Mouse (Mus musculus): ENCODE data around the gene Lrrc42. TPM values are rescaled to one million over a fixed set of nuclear protein-coding genes. Genes with fewer than 3 reads are reported as not detected.

Gene Lrrc42
- polyA plus RNA-seq, 1 experiment from 2014 or later: 54.4 TPM

GRCm38 (mm10) chr4:107285446-107286200, 32.3 kb upstream of the Lrrc42 start:
- H3K9ac ChIP-seq: no peak overlapping the region
- no peaks in the 10 kb centered on the region for H3K27me3 ChIP-seq (replicated peaks)
- 55% methylated on average over 3 of the region's 3 CpGs for WGBS
- no peak overlapping the region for H3K4me3 ChIP-seq (replicated peaks)
- H3K27ac ChIP-seq: no peak overlapping the region
- H3K9me3 ChIP-seq: no peaks in the 10 kb centered on the region
- ATAC-seq (ENCODE audit: insufficient read depth, low FRiP score, low read depth): no peak
- H3K4me2 ChIP-seq: no peak overlapping the region
- no peaks in the 10 kb centered on the region for H3K4me1 ChIP-seq
- H3K36me3 ChIP-seq: no peaks in the 10 kb centered on the region

DNA sequence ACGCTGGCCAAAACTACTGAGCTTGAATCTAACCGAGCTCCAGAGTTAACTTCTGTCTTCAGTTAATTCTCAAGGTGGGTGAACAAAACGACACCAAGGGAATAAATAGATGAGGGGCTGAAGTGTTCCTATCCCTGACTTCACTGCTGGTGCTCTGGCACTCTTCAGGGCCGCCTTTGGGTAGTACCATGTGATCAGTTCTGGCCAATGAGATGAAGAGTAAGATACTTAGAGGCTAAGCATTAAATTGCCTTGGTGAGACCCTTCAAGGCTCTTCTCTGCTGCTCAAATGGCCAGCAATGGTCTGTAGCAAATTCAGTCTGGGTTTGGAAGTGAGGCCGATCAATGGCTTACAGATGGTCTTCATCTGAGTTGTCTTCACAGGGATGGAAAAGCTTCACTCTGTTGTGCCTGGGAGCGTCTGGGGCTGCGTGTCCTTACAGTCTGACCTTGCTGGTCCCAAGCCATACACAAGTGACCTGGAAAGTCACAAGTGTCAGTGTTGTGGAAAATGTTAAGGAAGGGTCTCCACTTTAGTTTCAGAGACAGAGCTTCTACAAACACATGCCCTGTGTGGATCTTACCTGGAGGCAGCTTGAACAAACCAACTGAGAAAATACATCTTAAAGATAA, 27.6 kb upstream of the Lrrc42 start:
- Histone ChIP-seq H3K9ac (no peak overlapping the region), H3K27ac (no peak overlapping the region), H3K9me3 (no peaks in the 10 kb centered on the region), H3K4me3 (replicated peaks) (no peak overlapping the region), H3K4me1 (no peaks in the 10 kb centered on the region), H3K36me3 (no peaks in the 10 kb centered on the region), H3K27me3 (replicated peaks) (no peaks in the 10 kb centered on the region), H3K4me2 (no peak overlapping the region)
- no peak for ATAC-seq (ENCODE audit: insufficient read depth, low FRiP score, low read depth)
- 80% methylated on average over 7 of the region's 7 CpGs for WGBS

- ATAC-seq (ENCODE audit: insufficient read depth, low FRiP score, low read depth): no peak
- 40% methylated on average over 8 of the region's 8 CpGs for WGBS
- H3K4me3 ChIP-seq (replicated peaks): no peak overlapping the region
These were observed 24.9 kb upstream of the Lrrc42 start for GRCm38 (mm10) chr4:107278188-107278707.

GRCm38 (mm10) chr4:107274511-107274910, 21.2 kb upstream of the Lrrc42 start:
- WGBS: 60% methylated on average over 5 of the region's 5 CpGs
- Histone ChIP-seq H3K36me3 (no peaks in the 10 kb centered on the region), H3K4me1 (no peaks in the 10 kb centered on the region), H3K4me2 (no peak overlapping the region), H3K4me3 (replicated peaks) (no peak overlapping the region), H3K27ac (no peak overlapping the region), H3K9me3 (no peaks in the 10 kb centered on the region), H3K9ac (no peak overlapping the region), H3K27me3 (replicated peaks) (no peaks in the 10 kb centered on the region)
- ATAC-seq (ENCODE audit: insufficient read depth, low FRiP score, low read depth): no peak

More at GRCm38 (mm10) chr4:107278188-107278707, 24.9 kb upstream of the Lrrc42 start:
- H3K4me2 ChIP-seq: no peak overlapping the region
- H3K36me3 ChIP-seq: no peaks in the 10 kb centered on the region
- no peak overlapping the region for H3K27ac ChIP-seq
- H3K9ac ChIP-seq: no peak overlapping the region
- no peaks in the 10 kb centered on the region for H3K27me3 ChIP-seq (replicated peaks)
- no peaks in the 10 kb centered on the region for H3K9me3 ChIP-seq
- no peaks in the 10 kb centered on the region for H3K4me1 ChIP-seq

- no peaks in the 10 kb centered on the region for H3K36me3 ChIP-seq
- H3K27ac ChIP-seq: no peak overlapping the region
- no peaks in the 10 kb centered on the region for H3K4me1 ChIP-seq
- ATAC-seq (ENCODE audit: insufficient read depth, low FRiP score, low read depth): no peak
- WGBS: 79% methylated on average over 4 of the region's 4 CpGs
- H3K4me2 ChIP-seq: no peak overlapping the region
- H3K27me3 ChIP-seq (replicated peaks): no peaks in the 10 kb centered on the region
- H3K4me3 ChIP-seq (replicated peaks): no peak overlapping the region
- H3K9ac ChIP-seq: no peak overlapping the region
- H3K9me3 ChIP-seq: no peaks in the 10 kb centered on the region
These were observed 20.4 kb upstream of the Lrrc42 start for GRCm38 (mm10) chr4:107273683-107274082.

- ATAC-seq (ENCODE audit: insufficient read depth, low FRiP score, low read depth): no peak
- Histone ChIP-seq H3K4me1 (no peaks in the 10 kb centered on the region), H3K4me3 (replicated peaks) (no peak overlapping the region), H3K9ac (no peak overlapping the region), H3K27ac (no peak overlapping the region), H3K36me3 (no peaks in the 10 kb centered on the region), H3K27me3 (replicated peaks) (no peaks in the 10 kb centered on the region), H3K9me3 (no peaks in the 10 kb centered on the region), H3K4me2 (no peak overlapping the region)
- 31% methylated on average over 4 of the region's 4 CpGs for WGBS
These were observed 6.7 kb upstream of the Lrrc42 start for GRCm38 (mm10) chr4:107260001-107260400.

DNA sequence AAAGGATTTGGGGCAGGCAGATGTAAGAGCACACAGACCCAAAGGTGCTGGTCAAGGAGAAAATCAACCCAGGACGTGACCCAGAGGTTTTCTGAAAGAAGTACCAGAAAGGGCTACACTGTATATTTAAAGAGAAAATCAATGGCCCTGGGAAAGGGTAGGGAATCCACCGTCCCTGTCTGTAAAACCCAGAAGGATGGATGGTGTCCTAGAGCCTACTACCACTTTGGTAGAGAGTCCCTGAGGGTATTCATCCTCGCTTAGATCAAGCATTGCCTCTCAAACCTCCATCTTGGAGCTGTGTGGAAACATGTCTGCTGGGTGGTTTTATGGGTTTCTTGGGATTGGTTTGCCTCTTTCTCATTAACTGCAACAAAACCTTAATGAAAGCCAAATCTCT, 1.1 kb upstream of the Lrrc42 start:
- no peaks in the 10 kb centered on the region for H3K9me3 ChIP-seq
- peak overlapping the region; percentile 89 for H3K4me3 ChIP-seq (replicated peaks)
- H3K9ac ChIP-seq: peak overlapping the region; percentile 51; the same call in 1 of the 2 replicates
- peak overlapping the region; percentile 81; the same call in 1 of the 2 replicates for H3K27ac ChIP-seq
- H3K4me1 ChIP-seq: peaks cover 11% of the 10 kb centered on the region
- no peak for ATAC-seq (ENCODE audit: insufficient read depth, low FRiP score, low read depth)
- H3K27me3 ChIP-seq (replicated peaks): no peaks in the 10 kb centered on the region
- peak overlapping the region; percentile 47 for H3K4me2 ChIP-seq
- WGBS: 26% methylated on average over 3 of the region's 3 CpGs
- H3K36me3 ChIP-seq: no peaks in the 10 kb centered on the region

DNA sequence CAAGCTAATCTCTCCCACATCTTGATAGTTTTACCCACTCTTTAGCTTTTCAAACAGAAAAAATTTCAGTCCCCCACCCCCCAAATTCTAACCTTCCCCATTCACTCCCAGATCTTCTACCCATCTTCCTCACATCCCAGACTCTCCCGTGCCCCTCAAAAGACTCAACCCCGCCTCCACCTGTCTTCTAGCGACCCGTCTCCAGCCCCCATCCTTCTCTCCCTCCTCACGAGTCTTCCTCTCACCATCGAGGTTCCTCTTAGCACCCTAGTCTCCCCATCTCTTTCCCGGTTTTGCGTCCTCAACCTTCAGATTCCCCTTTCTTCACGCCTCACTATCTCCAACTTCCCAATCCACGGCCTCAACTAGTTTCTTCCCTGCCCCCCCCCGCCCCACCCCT, 810 bp downstream of the Lrrc42 start:
- H3K4me1 ChIP-seq: peaks cover 15% of the 10 kb centered on the region

GRCm38 (mm10) chr4:107250494-107250893, 2.8 kb downstream of the Lrrc42 start:
- Histone ChIP-seq H3K27me3 (replicated peaks) (no peaks in the 10 kb centered on the region), H3K9me3 (no peaks in the 10 kb centered on the region), H3K36me3 (no peaks in the 10 kb centered on the region), H3K9ac (no peak overlapping the region), H3K4me1 (peaks cover 18% of the 10 kb centered on the region), H3K4me2 (no peak overlapping the region), H3K4me3 (replicated peaks) (no peak overlapping the region), H3K27ac (no peak overlapping the region)
- WGBS: 17% methylated on average over 4 of the region's 4 CpGs
- no peak for ATAC-seq (ENCODE audit: insufficient read depth, low FRiP score, low read depth)

More for the DNA sequence above, 810 bp downstream of the Lrrc42 start:
- Histone ChIP-seq H3K4me3 (replicated peaks) (peak overlapping the region; percentile 89), H3K9me3 (no peaks in the 10 kb centered on the region), H3K4me2 (peak overlapping the region; percentile 73), H3K9ac (peak overlapping the region; percentile 74; the same call in 1 of the 2 replicates), H3K36me3 (no peaks in the 10 kb centered on the region), H3K27me3 (replicated peaks) (no peaks in the 10 kb centered on the region), H3K27ac (peak overlapping the region; percentile 81; the same call in 1 of the 2 replicates)
- WGBS: under 1% methylated on average over 11 of the region's 11 CpGs
- no peak for ATAC-seq (ENCODE audit: insufficient read depth, low FRiP score, low read depth)

GRCm38 (mm10) chr4:107249471-107249870, 3.9 kb downstream of the Lrrc42 start:
- Histone ChIP-seq H3K9me3 (no peaks in the 10 kb centered on the region), H3K36me3 (no peaks in the 10 kb centered on the region), H3K4me1 (peaks cover 20% of the 10 kb centered on the region), H3K9ac (no peak overlapping the region), H3K27me3 (replicated peaks) (no peaks in the 10 kb centered on the region), H3K4me2 (no peak overlapping the region), H3K27ac (no peak overlapping the region), H3K4me3 (replicated peaks) (no peak overlapping the region)
- ATAC-seq (ENCODE audit: insufficient read depth, low FRiP score, low read depth): no peak
- whole genome bisulfite sequencing: 44% methylated on average over 2 of the region's 2 CpGs

DNA sequence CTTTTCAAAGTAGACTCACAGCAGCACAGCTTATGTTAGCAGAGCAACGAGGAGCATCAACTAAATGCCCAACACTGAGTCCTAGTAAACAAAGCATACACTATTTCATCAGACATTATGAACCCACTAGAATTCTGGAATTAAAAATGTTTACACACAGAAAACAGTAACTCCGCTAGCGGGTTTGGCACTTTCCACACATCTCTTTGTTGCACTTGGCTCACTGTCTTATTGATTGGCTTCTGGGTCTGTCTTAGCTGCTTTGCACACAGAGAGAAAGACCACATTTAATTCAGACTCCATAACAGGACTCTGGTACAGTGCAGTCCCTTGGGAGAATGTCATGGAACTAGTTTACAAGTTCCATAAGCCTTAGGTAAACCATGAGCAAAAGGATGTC, 5.3 kb downstream of the Lrrc42 start:
- Histone ChIP-seq H3K27me3 (replicated peaks) (no peaks in the 10 kb centered on the region), H3K9ac (no peak overlapping the region), H3K36me3 (peaks cover 2% of the 10 kb centered on the region; the same call in 1 of the 2 replicates), H3K4me1 (peaks cover 19% of the 10 kb centered on the region), H3K4me2 (no peak overlapping the region), H3K4me3 (replicated peaks) (no peak overlapping the region), H3K27ac (no peak overlapping the region), H3K9me3 (no peaks in the 10 kb centered on the region)
- WGBS: 73% methylated on average over 3 of the region's 3 CpGs
- ATAC-seq (ENCODE audit: insufficient read depth, low FRiP score, low read depth): no peak

DNA sequence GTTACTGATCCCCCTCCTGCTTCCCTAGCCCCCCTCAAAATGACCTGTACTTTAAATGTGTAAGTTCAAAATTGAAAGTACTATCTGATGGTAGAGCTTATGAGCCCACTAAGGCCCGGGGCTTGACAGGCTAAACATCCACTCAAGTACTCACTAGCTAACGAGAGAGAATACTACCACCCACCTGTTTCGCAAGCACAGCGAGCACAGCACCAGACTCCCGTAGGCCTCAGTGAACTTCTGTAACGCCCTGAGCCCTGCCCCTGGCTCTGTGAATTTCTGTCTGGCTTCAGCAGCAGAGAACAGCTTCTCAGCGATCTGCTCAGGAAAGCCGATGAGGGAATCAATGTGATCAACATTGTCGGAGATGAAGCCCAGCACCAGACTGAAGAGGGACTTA, 6.2 kb downstream of the Lrrc42 start:
- Histone ChIP-seq H3K9ac (no peak overlapping the region), H3K4me3 (replicated peaks) (no peak overlapping the region), H3K9me3 (no peaks in the 10 kb centered on the region), H3K27me3 (replicated peaks) (no peaks in the 10 kb centered on the region), H3K4me1 (peaks cover 17% of the 10 kb centered on the region), H3K4me2 (no peak overlapping the region), H3K27ac (no peak overlapping the region), H3K36me3 (peaks cover 5% of the 10 kb centered on the region; the same call in 1 of the 2 replicates)
- WGBS: 78% methylated on average over 9 of the region's 9 CpGs
- no peak for ATAC-seq (ENCODE audit: insufficient read depth, low FRiP score, low read depth)

All from stomach, embryonic 15.5 days (tissue).